Mouse (Mus musculus) CD8-positive naive resting alpha-beta T cell, adult 2 months (primary cell): ENCODE data around the gene Snx25.
"Not testable (repeated sequence)": the region's sequence is repeated elsewhere in the genome, so short reads cannot be mapped to it uniquely, and the experiment has no call there.

ENCODE experiments used
- DNase-seq, 2 experiments: peaks; one replicate each; pipeline ENCODE4 v3.0.0; 2022; ENCODE audit warnings: low read depth in 2 of 2, low spot score in 2 of 2

The Snx25 gene

DNA sequence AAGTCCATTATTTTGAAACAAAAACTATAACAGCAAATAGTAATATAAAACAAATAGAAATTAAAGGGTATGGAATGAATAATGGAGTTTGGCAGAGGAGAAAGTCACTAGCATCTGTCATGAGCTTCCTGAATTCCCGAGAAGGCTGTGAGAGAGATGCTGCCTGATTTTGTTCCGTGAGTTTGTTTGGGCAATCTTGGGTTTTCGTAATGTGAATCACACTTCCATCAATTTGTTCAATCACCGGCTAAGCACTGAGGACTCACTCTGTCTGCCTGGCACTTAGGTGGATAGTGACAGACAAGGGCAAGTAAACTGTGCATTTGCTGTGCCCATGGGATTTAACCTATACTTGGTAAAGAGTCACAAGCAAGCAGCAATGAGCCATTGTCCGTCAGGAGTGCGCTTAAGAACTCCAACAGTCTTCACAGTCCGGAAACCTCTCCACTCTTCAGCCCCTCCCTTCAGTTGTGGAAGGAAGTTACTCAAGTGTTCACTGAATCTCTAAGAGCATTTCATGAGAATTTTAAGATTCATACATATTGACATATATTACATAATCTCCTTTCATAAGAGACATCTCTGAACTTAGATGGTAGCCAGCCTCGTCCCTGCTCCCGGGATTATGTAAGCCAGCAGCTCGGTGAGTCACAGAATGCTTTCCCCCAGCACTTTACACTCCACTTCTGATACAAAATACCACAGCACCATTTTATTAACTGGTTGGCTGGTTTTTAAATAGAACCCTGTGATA is 13.9 kb downstream of the Snx25 start:
- DNase-seq: no peak

DNA sequence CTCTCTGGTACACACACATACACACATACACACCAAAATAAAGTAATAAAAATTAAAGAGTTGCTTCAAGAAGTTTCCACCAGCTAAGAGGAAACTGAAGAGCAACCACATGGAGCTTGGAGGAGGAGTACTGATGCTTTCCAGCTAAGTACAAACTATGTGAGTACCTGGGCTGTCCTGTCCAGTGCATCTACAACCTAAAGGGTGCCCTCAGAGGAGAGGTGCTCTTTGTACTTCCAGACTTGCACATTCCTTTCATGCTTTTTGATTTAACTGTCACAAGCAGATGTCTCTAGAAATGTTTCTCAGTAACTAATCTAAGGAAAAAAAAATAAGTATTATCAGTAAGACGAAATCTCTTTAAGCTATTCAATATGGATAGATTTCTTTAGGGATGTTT is 14.6 kb downstream of the Snx25 start:
- no peak for DNase-seq

DNA sequence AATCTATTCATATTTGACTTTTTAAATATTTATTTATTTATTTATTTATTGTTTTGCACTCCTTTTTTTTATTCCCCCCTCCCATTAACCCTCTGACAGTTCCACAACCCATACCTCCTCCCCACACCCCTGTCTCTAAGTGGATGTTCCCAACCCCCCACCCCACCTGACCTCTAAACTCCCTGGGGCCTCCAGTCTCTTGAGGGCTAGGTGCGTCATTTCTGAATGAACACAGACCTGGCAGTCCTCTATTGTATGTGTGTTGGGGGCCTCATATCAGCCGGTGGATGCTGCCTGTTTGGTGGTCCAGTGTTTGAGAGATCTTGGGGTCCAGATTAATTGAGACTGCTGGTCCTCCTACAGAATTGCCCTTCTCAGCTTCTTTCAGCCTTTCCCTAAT is 16.4 kb downstream of the Snx25 start:
- DNase-seq: not testable (repeated sequence)

- no peak for DNase-seq
These were observed 21.5 kb downstream of the Snx25 start for GRCm38 (mm10) chr8:46130426-46130825.

- no peak for DNase-seq
These were observed 29.5 kb downstream of the Snx25 start for GRCm38 (mm10) chr8:46122498-46122897.

- no peak for DNase-seq
These were observed 32.8 kb downstream of the Snx25 start for GRCm38 (mm10) chr8:46119176-46119575.

DNA sequence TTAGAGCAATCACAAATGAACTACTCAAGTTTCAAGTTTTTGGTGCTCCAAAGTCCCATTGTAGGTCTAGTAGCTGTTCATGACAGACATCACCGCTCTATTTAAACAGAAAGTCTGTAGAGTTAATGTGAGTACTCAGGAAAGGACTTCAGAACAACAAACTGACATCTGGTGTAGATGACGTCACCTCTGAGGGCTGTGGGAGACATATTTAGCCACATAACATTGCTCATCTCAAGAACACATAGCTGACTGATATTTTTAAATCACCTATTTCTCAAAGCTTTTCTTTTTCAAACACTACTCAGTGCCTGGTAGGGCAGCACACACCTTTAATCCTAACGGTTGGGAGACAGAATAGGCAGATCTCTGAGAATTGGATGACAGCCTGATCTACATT is 34.8 kb downstream of the Snx25 start:
- DNase-seq: no peak

DNA sequence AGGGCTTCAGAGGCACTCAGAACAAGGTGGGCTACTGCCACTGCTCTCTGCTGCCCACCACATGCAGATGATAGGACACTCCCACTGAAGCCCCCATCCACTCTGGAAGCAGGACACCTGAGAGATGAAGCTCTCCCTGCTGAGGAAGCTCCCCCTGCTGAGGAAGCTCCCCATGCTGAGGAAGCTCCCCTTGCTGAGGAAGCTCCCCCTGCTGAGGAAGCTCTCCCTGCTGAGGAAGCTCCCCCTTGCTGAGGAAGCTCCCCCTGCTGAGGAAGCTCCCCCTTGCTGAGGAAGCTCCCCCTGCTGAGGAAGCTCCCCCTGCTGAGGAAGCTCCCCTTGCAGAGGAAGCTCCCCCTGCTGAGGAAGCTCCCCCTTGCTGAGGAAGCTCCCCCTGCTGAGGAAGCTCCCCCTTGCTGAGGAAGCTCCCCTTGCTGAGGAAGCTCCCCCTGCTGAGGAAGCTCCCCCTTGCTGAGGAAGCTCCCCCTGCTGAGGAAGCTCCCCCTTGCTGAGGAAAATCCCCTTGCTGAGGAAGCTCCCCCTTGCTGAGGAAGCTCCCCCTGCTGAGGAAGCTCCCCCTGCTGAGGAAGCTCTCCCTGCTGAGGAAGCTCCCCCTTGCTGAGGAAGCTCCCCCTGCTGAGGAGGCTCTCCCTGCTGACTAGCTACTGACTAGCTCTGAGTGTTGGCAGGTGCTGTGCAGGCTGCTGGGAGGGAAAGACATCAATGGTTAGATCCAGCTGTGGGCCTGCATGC is 38.4 kb downstream of the Snx25 start:
- DNase-seq: not testable (repeated sequence)

- DNase-seq: no peak
These were observed 44.3 kb downstream of the Snx25 start for GRCm38 (mm10) chr8:46107690-46108089.

DNA sequence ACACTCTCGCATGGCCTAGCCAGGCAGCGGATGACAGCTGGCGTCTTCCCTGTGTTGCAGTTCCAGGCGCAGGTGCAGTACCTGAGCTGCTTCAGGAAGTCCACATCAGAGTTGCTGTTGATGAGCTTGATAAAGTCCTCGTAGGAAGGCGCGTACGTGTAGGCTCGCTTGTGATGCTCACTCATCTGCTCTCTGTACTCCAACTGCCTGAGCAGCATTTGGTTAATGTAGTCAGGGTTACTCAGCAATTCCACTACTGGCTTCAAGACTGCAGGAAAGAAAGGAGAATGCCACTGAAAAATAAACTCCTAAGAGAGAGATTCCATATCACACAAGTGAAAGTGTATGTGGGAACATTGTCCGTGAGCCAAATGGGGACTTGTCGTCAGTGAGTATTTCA is 48.5 kb downstream of the Snx25 start:
- no peak for DNase-seq

GRCm38 (mm10) chr8:46092667-46093360 is 59.1 kb downstream of the Snx25 start:
- DNase-seq: no peak

GRCm38 (mm10) chr8:46083141-46083540 is 68.8 kb downstream of the Snx25 start:
- no peak for DNase-seq

DNA sequence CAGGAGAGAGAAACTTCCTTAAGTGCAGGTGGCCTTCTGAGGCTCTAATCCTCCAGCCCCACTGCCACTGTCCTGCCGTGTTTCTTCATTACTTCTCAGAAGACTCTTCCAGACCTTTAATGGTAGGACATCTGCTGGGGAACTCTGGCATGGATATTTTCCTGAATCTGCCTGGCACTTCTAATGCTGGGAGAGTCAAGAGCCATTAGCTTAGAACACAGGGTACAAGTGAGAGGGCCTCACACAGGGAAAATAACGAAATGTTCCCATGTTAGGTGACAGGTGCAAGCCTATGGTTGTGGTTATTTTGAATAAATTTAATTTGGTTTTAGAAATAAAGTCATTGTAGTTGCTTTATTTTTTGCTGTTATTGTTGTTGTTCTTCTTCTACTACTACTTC is 70.9 kb downstream of the Snx25 start:
- no peak for DNase-seq

- DNase-seq: no peak
These were observed 73.1 kb downstream of the Snx25 start for GRCm38 (mm10) chr8:46078866-46079265.

DNA sequence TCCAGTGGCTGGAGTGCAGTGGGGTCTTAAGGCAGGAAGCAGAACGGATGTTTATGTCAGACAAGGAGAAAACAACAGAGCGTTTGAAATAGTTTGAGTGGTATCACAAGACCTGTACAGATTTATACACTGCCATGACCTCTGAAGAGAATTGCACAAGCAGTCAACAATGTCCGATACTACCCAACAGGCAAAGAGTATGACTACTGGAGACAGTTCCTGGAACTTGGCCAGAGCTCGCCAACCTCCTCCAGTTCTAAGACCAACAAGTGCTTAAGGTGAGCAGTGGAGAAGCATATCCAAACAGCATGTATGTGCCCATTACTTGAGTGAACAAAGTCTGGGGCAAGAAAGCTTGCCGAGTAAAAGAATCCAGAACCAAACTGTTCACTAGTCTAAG is 76.7 kb downstream of the Snx25 start:
- no peak for DNase-seq

DNA sequence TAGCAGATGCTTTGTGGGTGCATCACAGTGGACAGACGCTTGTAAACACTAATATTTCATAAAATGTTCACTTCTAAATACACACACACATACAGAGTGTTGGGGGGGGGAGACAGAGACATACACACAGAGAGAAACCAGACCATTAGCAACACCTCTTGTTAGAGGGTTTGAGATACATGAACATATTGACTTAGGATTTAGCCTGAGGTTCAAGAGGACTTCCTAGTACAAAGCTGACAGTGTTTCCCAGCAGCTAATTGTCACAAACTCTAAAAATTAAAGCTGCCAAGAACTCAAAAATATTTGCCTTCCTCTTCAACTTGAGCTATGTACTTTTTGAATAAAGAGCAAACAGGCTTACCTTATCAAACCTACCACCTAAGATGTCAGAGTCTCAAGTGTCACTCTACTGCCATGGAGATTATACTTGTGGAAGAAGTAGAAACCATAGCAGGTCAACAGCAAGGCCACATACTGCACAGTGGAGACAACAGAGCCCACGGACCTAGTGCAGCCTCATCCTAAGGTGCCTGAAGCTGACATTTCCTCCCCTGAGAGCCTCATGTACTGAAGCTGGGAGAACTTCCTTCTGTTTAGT is 78.3 kb downstream of the Snx25 start:
- no peak for DNase-seq

DNA sequence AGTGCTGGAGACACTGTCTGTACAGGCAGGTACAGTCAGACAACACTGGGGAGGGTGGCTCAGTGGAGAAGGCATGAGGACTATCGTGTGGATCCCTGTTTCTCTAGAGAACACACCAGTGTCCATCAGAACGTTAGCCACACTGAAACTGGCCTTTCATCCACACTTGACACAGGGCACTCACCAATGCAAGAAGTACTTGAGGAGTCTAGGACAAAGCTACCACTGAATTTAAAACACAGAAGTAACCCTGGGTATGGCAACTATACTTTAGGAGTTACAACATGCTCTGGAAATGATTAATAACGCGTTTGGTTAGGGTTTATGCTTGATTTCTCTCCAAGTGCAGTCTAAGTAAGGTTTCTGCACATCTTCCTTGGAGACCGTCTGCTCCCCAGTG is 79.2 kb downstream of the Snx25 start:
- no peak for DNase-seq

GRCm38 (mm10) chr8:46040260-46040659 is 111.7 kb downstream of the Snx25 start:
- DNase-seq: no peak

- no peak for DNase-seq
These were observed 112.3 kb downstream of the Snx25 start for GRCm38 (mm10) chr8:46039666-46040065.

GRCm38 (mm10) chr8:46036217-46036616 is 115.7 kb downstream of the Snx25 start:
- DNase-seq: no peak

DNA sequence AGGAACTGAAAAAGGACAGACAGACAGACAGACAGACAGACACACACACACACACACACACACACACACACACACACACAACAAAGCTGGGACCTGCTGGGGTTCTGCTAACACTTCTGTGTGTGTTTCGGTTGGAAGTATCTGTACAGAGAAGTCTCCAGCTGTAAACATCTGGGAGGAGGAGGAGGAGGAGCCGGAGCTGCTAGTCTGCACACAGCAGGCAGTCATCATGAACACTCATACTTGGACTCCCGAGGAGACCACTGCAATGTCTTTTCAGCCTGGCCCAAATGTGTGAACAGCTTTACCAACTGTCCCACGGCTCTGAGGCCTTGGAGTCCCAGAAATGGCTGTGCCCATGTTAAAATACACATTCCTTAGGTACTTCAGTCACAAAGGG is 127.6 kb downstream of the Snx25 start:
- DNase-seq: no peak

GRCm38 (mm10) chr8:46022758-46023157 is 129.2 kb downstream of the Snx25 start:
- no peak for DNase-seq
